Mouse (Mus musculus) frontal cortex, adult (tissue): Measurements from ENCODE around the gene Smg6.
A peak's percentile ranks its signal among the peaks of the same experiment; 100 is the strongest.
"Not testable (repeated sequence)": the region's sequence is repeated elsewhere in the genome, so short reads cannot be mapped to it uniquely, and the experiment has no call there.

ENCODE experiments used
- ATAC-seq: cut with Nextera tagmentation; 2 replicates; pipeline ENCODE4 v1.9.2; 2017; ENCODE audit warnings: mild to moderate bottlenecking, moderate library complexity, mixed read lengths; ENCODE audit not compliant: low TSS enrichment

Gene Smg6

DNA sequence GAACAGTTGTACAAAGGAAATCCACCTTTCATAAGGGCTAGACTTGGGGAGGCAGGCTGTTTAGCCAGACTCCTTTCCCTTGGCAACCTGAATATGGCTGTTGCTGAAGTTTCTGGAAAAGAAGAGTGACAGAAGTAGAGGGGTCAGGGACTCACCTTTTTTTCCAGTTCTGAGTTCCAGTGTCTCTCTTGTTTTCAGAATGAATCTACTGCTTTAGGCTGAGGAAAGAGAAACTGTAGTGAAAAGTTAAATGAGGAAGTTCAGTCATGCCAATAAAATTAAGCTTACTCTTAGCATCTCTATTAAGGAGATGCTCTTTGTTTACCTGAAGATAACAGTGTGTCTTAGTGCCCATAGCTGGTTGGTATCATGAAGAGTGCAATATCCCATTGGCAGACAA is 69.2 kb downstream of the Smg6 start:
- no peak for ATAC-seq

DNA sequence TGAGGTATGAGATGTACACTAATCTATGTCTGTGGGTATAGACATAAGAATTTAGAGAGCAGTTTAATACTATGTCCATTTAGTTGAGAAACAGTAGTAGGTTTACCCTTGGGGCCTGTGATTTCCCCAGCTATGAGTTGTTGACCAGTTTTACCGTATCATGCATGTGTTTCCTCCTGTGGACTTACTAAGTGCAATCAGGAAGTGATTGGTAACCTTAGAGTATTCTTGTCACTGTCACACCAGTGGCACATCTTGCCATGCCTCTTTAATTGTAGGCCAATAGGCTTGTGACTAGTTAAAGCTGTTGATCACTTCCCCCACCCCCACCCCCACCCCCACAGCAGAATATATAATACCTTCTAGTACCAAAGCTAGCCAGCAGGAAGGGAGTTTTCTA is 70.9 kb downstream of the Smg6 start:
- no peak for ATAC-seq

DNA sequence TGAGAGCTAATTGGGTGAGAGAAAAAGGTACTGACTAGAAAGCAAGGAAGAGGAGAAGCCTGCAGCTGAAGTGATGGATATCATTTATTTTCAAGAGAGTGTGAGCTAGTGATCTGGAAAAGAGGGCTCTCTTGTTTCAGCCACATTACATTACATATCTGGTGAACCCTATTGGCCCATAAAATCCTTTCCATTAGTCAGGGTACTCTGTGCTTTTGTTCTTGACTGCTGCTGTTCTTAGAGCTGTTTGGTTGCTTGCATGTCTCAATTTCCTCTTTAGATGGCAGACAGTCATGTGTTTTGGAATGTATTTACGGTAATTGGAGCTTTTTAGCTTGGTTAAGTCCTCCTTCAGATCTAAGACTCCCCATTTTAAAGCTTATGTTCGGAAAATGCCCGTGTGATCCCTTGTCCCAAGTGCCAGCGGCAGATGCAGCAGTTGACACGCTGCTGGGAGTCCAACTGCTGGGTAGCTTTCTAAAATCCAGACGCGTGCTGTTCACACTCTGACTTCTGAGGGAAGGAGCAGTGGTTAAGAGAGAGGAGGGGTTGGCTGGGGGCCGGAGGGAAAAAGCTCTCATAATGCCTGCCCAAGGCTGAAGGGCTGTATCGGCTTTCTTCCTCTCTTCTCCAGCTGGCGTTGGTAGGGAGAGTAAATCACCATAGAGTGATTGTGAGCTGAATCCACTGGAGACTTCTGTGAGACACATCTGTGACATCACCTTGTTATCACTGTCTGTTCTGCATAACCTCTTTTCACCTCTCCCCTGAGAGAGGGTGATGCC is 75.4 kb downstream of the Smg6 start:
- ATAC-seq, result no peak

DNA sequence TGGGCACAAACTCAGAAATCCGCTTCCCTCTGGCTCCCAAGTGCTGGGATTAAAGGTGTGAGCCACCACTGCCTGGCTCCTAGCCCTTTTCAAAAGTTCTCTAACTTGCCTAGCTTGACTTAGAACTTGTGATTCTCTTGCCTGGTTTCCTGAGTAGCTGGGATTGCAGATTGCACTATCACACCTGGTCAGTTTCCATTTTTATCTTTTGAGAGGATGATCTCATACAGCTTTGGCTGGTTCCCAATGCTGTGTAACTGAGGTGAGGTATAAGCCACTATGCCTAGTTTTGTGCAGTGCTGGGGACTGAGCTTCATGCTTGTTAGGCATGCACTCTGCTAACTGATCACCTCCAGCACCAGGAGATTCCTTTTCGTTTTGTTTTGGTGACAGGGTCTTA is 82.6 kb downstream of the Smg6 start:
- ATAC-seq, result no peak

DNA sequence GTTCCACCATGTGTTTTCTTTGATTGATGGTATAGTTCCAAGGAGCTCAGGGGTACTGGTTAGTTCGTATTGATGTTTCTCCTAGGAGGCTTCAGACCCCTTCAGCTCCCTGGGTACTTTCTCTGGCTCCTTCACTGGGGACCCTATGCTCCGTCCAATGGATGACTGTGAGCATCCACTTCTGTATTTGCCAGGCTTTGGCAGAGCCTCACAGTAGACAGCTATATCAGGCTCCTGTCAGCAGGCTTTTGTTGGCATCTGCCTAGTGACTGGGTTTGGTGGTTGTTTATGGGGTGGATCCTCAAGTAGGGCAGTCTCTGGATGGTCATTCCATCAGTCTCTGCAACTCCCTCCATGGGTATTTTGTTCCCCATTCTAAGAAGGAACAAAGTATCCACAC is 83.9 kb downstream of the Smg6 start:
- ATAC-seq, result not testable (repeated sequence)

DNA sequence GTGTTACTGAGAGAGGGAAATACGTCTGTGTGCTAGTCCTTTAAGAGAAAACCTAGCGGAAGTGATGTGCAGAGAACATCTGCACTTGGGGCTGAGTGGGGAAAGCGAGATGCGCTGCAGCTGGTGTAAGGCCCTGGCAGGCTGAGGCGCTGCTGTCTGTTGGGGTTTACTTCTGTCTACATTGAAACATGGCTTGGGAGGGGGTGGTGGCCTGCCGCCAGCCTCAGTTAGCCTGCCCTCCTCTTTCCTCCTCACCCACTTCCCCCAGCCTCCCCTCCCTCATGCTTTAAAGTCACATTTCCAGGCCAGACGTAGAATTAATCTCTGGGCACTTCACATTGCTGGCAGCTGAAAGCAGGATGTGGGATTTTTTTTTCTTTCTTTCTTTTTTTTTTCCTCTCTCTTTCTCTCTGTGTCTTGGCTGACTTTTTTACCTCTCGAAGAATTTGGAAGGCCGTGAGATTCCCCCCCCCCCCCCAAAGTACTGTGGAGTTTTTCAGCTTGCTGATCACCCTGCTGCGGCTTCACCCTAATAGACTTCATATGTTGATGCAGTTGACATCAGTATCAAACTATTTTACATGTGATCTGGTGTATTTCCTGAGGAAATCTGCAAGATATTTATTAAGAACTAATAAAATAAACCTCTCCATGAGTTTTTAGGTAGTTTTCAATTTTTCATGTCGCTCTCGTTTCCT is 87.5 kb downstream of the Smg6 start:
- peak; percentile 56; the same call in 1 of the 2 replicates for ATAC-seq

DNA sequence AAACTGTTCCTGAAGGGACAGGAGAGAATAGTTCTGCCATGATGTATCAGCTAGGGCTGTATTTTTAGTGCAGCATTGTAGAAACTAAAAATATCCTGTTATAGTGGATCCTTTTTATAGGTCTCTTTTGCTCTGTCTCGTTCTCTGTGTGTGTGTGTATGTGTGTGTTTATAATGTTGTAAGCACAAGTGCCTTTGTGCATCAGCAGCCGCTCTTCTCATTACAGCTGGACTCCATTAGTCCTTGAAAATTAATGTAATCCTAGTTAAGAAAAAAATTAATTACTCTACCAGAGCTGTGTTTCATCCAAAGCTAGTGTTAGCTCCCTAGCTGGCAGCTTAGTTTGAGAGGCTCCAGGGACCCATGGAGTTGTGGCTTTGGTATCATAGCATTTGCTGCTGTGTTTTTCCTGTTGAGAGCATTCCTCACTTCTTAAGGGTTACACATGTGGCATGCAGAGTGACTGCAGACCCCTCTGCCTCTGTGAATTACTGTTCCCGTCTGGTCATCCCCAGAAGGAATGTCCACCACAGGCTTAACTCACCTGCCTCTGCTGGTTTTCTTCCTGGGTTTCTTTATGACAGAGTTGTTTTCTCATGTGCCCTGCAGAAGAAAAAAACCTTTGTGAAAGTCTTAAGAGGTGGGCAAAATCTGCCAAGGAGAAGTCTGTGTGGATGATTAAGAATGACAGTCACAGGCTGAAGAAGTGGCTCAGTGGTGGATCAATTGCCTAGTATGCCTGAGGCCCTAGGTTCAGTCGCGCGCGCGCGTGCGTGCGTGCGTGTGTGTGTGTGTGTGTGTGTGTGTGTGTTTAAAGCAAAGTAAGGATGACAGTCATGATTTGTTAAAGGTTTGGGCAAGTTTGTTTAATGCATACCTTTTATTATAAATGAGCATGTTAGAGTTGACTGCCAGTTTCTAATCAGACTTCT is 88.4 kb downstream of the Smg6 start:
- no peak; the same call in 1 of the 2 replicates for ATAC-seq

DNA sequence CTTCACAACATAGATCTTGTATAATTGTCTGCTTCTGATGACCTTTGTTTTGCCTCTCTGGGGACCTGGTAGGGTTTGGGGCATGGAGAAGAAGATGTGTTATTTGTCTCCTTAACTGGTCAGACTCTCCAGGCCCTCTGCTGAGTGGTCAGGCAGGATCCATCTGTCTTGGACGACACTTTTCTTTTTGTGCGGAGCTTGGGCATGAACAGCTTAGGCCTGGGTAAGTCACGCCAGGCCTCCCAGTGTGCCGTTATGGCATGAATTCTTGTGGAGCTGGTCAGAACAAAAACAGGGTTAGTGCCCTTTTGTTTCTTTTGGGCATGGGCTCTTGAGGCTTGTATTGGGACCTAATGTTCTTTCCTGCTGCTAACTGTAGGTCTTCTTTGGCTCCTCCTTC is 89.2 kb downstream of the Smg6 start:
- ATAC-seq, result no peak

DNA sequence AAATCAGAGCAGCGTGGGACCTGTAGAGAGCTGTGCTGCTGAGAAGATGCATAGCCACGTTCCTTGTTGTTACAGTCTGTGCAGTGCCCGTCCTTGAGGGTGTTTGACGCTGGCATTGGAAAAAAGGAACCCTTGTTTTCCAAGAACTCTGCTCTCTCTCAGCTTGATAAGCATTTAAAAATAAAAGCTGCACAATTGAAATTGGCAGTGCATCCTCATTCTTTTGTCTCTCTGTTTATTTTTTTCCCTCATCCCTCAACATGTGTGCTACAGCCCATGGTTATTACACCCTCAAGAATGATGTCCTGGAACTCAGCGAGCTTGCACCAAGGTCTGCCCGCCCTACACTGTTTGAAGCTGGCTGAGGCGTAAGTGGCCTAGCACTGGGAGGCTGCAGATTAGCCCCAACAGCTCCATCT is 89.8 kb downstream of the Smg6 start:
- ATAC-seq, result peak; percentile 74

DNA sequence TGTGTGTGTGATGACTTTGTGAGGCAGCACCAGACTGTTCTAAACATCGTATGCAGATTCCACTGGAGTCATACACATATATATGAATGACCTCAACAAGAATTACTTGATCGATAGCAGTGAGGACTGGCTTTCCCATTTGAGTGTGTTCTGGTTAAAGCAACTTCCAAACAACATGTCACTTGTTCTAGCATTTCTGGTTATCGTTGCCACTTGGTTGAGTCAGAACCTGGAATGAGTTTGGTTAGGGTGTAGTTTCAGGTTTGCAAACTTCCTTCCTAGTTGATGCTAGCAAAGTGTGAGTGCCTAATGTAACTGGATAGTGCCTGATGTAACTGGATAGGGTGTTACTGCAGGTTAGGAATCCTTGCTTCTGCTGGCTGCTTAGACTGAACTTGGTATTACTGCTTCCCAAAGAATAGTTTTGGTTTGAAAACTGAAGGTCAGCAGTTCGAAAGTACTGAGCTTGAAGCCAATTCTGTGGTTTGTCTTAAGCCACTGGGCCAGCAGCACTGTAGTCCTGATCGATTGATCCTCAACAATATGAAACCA is 90.8 kb downstream of the Smg6 start:
- ATAC-seq, result no peak

DNA sequence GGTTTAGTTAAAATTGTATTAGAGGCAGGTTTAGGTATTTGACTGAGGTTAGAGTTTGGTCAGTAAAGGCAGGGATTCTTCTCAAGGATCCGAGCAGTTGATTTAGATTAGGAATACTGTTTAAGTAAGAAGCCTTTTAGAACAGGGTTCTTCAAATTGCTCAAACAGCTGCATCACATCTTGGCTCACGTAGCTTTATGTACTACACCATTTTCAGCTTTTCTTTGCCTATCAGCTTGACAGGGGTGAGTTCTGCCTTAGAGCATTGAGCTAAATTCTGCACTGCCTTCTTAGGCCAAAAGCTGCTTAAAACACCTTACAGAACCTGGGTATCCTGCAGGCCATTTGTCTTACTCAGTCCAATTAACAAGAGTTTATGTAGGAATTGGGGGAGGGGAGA is 92.2 kb downstream of the Smg6 start:
- ATAC-seq, result no peak

DNA sequence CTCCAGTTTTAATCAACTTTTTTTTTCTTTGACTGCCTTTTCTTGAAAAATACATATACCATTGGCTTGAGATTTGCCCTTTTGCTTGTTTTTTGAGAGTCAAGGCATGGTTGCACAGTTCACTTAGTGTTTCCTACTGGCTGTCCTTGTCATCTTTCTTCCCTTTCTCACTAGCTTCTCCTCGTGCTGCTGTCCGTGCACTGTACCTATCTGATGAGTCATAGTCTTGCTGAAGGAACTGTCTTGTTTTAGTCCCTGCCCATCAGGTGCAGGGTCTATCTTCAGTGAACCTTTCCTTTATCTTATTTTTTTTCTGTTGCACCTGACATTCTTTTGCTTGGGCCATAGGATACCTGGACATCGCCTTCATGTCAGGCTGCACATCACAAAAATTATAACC is 101.4 kb downstream of the Smg6 start:
- ATAC-seq, result no peak

DNA sequence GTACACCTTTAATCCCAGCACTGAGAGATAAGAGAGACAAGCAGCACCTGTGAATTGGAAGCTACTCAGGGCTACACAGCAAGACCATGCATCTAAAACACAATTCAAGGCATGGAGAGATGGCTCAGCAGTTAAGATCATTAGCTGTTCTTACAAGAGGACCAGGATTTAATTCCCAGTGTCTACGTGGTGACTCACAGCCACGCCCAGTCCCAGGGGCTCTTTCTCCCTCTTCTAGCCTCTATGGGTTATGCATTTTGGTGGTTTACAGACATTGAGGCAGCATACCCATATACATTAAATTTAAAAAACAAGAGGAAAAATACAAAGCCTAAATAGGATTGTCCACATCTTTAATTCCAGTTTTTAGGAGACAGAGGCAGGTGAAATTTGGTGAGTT is 102.0 kb downstream of the Smg6 start:
- no peak for ATAC-seq

DNA sequence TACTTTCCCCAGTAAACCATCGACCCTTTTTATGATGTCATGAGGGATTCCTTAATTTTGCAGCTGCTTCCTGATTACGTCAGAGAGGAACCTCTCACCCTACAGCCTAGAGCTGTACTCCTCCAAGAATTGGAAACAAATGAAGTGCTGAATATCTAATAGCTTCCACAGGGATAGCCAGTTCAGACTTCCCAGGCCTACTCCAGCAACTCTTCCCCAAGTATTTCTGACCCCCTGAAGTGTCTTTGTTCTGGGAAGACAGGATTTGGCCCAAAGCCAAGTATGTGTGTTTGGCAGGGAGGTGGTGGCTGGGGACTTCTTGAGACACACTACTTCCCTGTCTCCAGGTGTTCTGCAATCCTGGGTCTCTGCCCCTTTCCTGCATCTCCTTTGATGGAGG is 105.6 kb downstream of the Smg6 start:
- no peak for ATAC-seq

DNA sequence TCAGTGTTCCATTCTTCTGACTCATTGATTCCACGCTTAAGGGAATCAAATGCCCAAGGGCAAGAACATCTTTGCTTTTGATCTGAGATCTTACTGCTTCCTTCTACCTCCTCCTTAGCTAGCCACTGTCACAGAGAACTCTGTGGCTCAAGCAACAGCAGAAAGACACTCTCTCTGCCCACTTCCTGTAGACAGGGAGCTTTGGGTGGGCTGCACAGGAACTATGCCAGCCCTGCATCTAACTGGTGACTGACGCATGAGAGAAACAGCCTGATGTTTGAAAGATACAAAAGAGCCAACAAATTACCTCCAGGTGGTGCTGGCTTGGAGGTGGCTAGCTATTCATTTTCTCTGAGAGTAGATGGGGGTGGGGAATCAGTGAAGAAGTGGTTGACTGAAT is 107.3 kb downstream of the Smg6 start:
- ATAC-seq, result no peak

DNA sequence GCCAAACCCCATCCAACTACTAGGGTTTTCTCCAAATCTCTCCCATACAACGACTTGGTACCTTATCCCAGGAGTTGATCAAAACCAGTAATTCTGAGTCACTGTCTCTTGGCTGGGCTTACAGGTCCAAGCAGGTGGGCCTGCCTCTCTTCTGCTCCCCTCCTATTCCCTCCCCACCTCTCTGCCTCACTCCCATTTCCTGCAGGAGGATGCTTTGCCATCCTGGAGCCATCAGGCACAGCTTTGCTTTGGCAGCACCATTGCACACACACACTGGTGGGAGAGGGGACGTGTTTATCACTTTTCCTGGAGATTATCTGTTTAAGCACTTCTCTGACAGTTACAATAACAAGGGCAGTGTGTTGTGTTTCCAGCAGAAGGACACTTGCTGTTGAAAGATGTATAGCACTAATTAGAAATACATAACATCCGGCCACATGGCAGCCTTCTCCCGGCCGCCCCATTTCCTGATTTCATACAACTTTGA is 108.0 kb downstream of the Smg6 start:
- 0 out of 2 replicates have a peak, but pooled peaks have one; percentile 9 for ATAC-seq

DNA sequence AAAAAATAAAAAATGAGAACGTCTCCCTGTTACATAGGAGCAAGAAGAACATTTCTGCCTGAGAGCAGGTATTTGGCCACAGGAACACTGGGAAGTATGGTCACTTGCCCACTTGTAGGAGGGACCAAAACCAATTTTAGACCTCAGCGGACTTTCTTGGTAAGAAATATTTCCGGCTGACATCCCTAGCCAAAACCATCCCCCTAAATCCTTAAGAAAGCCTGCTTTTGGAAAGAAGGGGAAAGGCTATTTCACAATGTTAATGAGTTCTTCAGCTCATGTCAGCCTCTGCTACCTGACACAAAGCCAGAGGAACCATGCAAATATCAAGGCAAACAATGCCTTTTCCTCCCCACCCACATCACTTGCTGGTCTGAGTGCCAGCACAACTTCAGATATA is 108.5 kb downstream of the Smg6 start:
- no peak for ATAC-seq

DNA sequence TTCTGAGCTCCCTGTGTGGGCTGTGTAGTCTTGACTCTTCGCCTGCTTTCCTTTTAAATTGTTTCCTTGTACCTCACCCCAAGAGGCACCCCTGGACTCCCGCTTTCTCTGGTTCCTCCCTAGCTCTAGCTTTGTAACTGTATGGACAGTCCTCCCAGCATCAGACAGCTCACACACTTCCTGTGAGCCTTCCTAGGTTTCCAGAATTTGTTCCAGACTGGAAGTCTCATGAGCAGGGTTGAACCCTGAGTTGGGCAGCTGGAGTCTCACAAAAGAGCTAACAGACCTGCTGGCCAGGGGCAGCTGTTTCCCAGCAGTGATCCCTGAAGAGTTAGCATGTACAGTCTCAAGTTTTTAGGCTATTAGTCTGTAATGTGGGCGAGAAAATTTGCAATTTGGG is 118.7 kb downstream of the Smg6 start:
- no peak for ATAC-seq

DNA sequence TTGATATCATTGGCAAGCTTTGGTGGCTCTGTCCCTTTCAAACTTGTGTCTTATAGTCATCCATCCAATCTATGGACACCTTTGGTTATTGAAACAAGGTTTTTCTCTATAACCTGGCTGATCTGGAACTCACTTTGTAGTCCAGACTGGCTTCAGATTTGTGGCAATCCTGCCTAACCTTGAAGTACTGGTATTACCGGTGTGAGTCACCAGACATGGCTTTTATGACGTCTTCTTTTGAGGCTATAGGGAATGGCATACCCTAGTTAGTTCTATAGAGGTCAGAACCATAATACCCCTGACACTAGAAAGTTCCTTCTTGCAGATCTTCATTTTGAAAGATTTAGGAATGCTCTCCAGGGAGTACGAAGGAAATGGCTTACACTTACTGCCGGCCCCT is 120.2 kb downstream of the Smg6 start:
- no peak for ATAC-seq

DNA sequence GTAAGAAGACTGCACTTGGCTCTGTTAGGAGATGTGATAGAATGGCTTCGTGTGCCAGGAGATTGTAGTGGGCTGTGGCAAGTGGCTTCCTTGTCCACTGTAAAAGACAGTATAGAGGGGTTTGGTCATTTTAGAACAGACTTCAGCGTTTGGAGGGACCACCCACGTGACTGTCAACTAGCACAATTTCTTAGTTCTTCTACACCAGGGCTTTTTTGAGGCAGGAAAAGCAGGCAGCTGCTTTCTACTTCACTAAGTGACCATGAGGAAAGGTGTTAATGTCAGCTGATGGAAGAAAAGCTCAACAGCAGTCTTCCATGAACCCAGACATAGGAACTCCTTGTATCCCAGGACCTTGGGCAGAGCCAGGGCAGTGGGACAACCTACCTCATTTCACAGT is 121.0 kb downstream of the Smg6 start:
- 0 out of 2 replicates have a peak, but pooled peaks have one; percentile 12 for ATAC-seq

DNA sequence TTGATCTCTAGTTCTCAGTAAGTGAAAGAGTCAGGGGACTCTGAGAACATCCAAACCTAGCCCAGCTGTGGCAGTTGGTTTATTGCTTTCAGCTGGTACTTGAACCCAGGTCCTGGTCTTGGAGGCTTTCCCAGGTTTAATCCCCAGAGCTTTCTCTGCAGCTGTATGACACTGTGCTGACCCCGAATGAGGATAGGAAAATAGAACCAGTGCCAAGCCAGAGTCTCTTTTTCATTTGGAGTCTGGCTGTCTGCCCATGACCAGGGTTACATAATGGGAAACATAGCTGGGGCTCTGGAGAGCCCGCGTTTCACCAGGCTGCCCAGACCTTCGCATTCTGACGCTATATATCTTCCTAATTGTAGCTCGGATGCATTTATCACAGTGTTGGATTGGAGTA is 121.4 kb downstream of the Smg6 start:
- ATAC-seq, result peak; percentile 22; the same call in 1 of the 2 replicates
